Mouse (Mus musculus) heart, postnatal 0 days (tissue): ENCODE data around the gene Dapp1.

Experiments
- CTCF ChIP-seq: IDR thresholded peaks from 2 replicates; pipeline ENCODE4 v1.5.1; 2016; ENCODE audit warnings: antibody characterized with exemption, control low read depth, low read depth
- EP300 ChIP-seq: IDR thresholded peaks from 2 replicates; pipeline ENCODE4 v1.6.1; 2016; ENCODE audit warnings: antibody characterized with exemption, low read depth

DNA sequence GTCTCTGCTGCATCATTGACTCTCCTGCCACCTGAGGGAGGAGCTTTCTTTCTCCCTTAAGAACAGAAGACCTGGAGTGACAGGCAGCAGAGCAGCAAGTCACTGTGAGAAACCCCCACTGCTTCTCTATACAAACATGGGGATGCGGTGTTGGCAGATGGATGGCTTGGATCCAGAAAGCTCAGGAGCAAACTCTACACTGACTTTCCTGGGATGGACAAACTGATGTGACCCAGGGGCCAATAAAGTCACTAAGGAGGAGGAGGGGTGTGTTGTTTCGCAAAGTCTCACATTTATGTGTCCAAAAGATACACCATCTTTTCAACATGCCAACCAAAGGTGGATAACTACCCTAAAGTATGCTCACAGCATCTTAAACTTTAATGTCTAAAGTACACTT is 12.9 kb upstream of the Dapp1 start:
- TF ChIP-seq CTCF (no peak), EP300 (no peak)
